19 mouse cellular contexts compared by ENCODE assay signal in the genomic region with DNA sequence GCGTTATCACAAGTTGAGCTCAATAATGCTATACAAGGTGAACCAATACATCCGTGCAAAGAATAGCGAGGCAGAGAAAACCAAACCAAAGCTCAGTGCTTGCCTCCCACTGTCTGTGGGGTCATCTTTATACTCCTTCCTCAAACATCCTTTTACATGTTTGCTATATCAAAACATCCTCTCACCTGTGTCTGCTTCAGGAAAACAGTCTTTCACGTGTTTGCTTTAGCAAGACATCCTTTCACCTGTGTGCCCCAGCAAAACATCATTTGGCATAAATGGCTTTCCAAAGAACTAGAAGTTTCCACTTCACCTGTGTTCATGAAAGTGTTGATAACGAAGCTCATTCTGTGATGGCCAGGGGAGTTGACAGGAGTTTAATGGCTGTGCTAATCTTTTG. TPM values are rescaled to one million over a fixed set of nuclear protein-coding genes. Genes with fewer than 3 reads are reported as not detected.
DNase-seq lines count a peak whose midpoint lies in the region; ATAC-seq lines count a peak whose summit lies in the region.
"Had no signal": no experiment of that assay in that cellular context is flagged by ENCODE, and none has a peak within 500 bp of the region (broad histone marks: within the 10 kb centered on the region; RNA-seq: fewer than 3 reads in every experiment).

Gene Zfp111, minus strand, starts transcription at position 101 of the 400 bp plus-strand sequence.

- H3K4me3 ChIP-seq in hindbrain, embryonic 12.5 days = no peak within 1 kb of the TSS
- no peak within 1 kb of the TSS for H3K4me3 ChIP-seq in hindbrain, embryonic 13.5 days
- no peak within 1 kb of the TSS for H3K4me3 ChIP-seq in embryonic facial prominence, embryonic 10.5 days
- H3K4me3 ChIP-seq: forebrain, embryonic 10.5 days; heart, adult 2 months; midbrain, embryonic 12.5 days; neural tube, embryonic 12.5 days had no signal

- no peak for ATAC-seq in hindbrain, embryonic 12.5 days (ENCODE audit: low FRiP score)
- ATAC-seq in hindbrain, embryonic 13.5 days (ENCODE audit: low FRiP score) = no peak
- ATAC-seq in hematopoietic stem cell, adult 5-6 weeks (replicated peaks in 1 of 2; ENCODE audit: insufficient read depth in 1 of 2, low FRiP score in 2 of 2, low TSS enrichment in 1 of 2, low read depth in 1 of 2, poor library complexity in 2 of 2, severe bottlenecking in 2 of 2) = no peak
- ATAC-seq in monocyte, adult 5-6 weeks (replicated peaks; ENCODE audit: insufficient number of reproducible peaks, low FRiP score, low TSS enrichment, poor library complexity, severe bottlenecking) = no peak
- ATAC-seq: inflammation-experienced regulatory T-cells, adult 6 months had no signal

- WGBS in hindbrain, embryonic 12.5 days = 80% methylated on average over 5 of the region's 5 CpGs
- 78% methylated on average over 5 of the region's 5 CpGs for WGBS in hindbrain, embryonic 13.5 days
- WGBS in embryonic facial prominence, embryonic 10.5 days = 83% methylated on average over 5 of the region's 5 CpGs

- DNase-seq in left cerebral cortex, adult 8-10 months (ENCODE audit: low spot score in 2 of 2) = no peak
- no peak for DNase-seq in left cerebral cortex, postnatal 10 days (ENCODE audit: extremely low spot score in 1 of 2, low spot score in 2 of 2)
- DNase-seq in embryonic facial prominence, embryonic 10.5 days (ENCODE audit: low spot score) = no peak
- no peak for DNase-seq in cerebellum, postnatal 4 days (ENCODE audit: low spot score in 2 of 2)
- DNase-seq: B cell, adult 2 months; cerebellum, adult 11-12 months; heart, adult 2 months; kidney, postnatal 36 days; lung, adult 18-20 months; retina, postnatal 1 day; spleen, adult 18-20 months had no signal

- no peaks in the 10 kb centered on the region for H3K36me3 ChIP-seq in hindbrain, embryonic 12.5 days
- no peaks in the 10 kb centered on the region for H3K36me3 ChIP-seq in hindbrain, embryonic 13.5 days
- peaks cover 3% of the 10 kb centered on the region; the same call in 1 of the 2 replicates for H3K36me3 ChIP-seq in embryonic facial prominence, embryonic 10.5 days (replicated peaks)
- H3K36me3 ChIP-seq: neural tube, embryonic 12.5 days had no signal

- no peak within 1 kb of the TSS for H3K9ac ChIP-seq in hindbrain, embryonic 12.5 days
- no peak within 1 kb of the TSS for H3K9ac ChIP-seq in hindbrain, embryonic 13.5 days
- H3K9ac ChIP-seq: midbrain, embryonic 12.5 days; neural tube, embryonic 12.5 days had no signal

- no peaks in the 10 kb centered on the region for H3K9me3 ChIP-seq in hindbrain, embryonic 12.5 days (replicated peaks)
- H3K9me3 ChIP-seq in hindbrain, embryonic 13.5 days = 0 out of 2 replicates have a peak, but pooled peaks cover 1% of the 10 kb centered on the region
- H3K9me3 ChIP-seq in embryonic facial prominence, embryonic 10.5 days = no peaks in the 10 kb centered on the region
- H3K9me3 ChIP-seq: midbrain, embryonic 12.5 days; neural tube, embryonic 12.5 days had no signal

- intact Hi-C loops in left cerebral cortex, postnatal 10 days (cut with DNase I) = no loop called here

- H3K27ac ChIP-seq in hindbrain, embryonic 12.5 days = no peak within 1 kb of the TSS
- no peak within 1 kb of the TSS for H3K27ac ChIP-seq in hindbrain, embryonic 13.5 days
- H3K27ac ChIP-seq in embryonic facial prominence, embryonic 10.5 days (replicated peaks) = no peak within 1 kb of the TSS
- H3K27ac ChIP-seq: forebrain, embryonic 10.5 days; heart, adult 2 months; midbrain, embryonic 12.5 days; neural tube, embryonic 12.5 days had no signal

- no peaks in the 10 kb centered on the region for H3K27me3 ChIP-seq in hindbrain, embryonic 12.5 days
- 0 out of 2 replicates have a peak, but pooled peaks cover 2% of the 10 kb centered on the region for H3K27me3 ChIP-seq in hindbrain, embryonic 13.5 days
- no peaks in the 10 kb centered on the region for H3K27me3 ChIP-seq in embryonic facial prominence, embryonic 10.5 days (replicated peaks; ENCODE audit: low read depth, poor library complexity, severe bottlenecking)
- H3K27me3 ChIP-seq: midbrain, embryonic 12.5 days; neural tube, embryonic 12.5 days had no signal

- H3K4me2 ChIP-seq in hindbrain, embryonic 12.5 days (replicated peaks) = no peak within 1 kb of the TSS
- H3K4me2 ChIP-seq in hindbrain, embryonic 13.5 days = no peak within 1 kb of the TSS
- H3K4me2 ChIP-seq: midbrain, embryonic 12.5 days; neural tube, embryonic 12.5 days had no signal

- H3K4me1 ChIP-seq in hindbrain, embryonic 12.5 days = peaks cover 7% of the 10 kb centered on the region; the same call in 1 of the 2 replicates
- H3K4me1 ChIP-seq in hindbrain, embryonic 13.5 days (replicated peaks) = peaks cover 9% of the 10 kb centered on the region
- H3K4me1 ChIP-seq in embryonic facial prominence, embryonic 10.5 days = peaks cover 5% of the 10 kb centered on the region

RNA-seq across cellular contexts. Expression of gene Zfp111, which starts in this region (rescaled TPM):
- 9.3 and 10.4 TPM in 2 replicates for polyA plus RNA-seq in hindbrain, embryonic 12.5 days (2016; fragmentation: Nextera tagmentation; extraction: Ambion mirVana)
- 5.3 and 5.5 TPM in 2 replicates for polyA plus RNA-seq in hindbrain, embryonic 13.5 days (2015; fragmentation: Nextera tagmentation; extraction: Ambion mirVana)
- total RNA-seq in left cerebral cortex, adult 8-10 months (2022) = 10 to 100 TPM; 11.5 to 15.4 (median 12.1) TPM
- total RNA-seq in left cerebral cortex, postnatal 10 days (2021) = 10 to 100 TPM in 1 of 2 experiments, 1 to 10 TPM in 1; 8.6 to 10.2 TPM
- polyA plus RNA-seq in embryonic facial prominence, embryonic 10.5 days (2016; fragmentation: Nextera tagmentation; extraction: Ambion mirVana) = 10.7 and 11.1 TPM in 2 replicates
- 13.8 and 15.4 TPM in 2 replicates for total RNA-seq in hematopoietic stem cell, adult 5-6 weeks (2017)
- total RNA-seq in monocyte, adult 5-6 weeks (2017) = 1.7 to 4.3 TPM (median 2.3 TPM) in 3 replicates
